Mouse (Mus musculus): ENCODE data around the gene Slc52a3. TPM values are rescaled to one million over a fixed set of nuclear protein-coding genes. Genes with fewer than 3 reads are reported as not detected.
A peak's percentile ranks its signal among the peaks of the same experiment; 100 is the strongest.

Slc52a3 gene
- polyA plus RNA-seq, 1 experiment from 2014 or later, result 1.4 TPM

- Histone ChIP-seq H3K4me1 (peaks cover 47% of the 10 kb centered on the region), H3K4me3 (no peak overlapping the region), H3K9ac (no peak overlapping the region), H3K27me3 (no peaks in the 10 kb centered on the region), H3K9me3 (no peaks in the 10 kb centered on the region), H3K4me2 (no peak overlapping the region), H3K36me3 (peaks cover 10% of the 10 kb centered on the region; the same call in 1 of the 2 replicates), H3K27ac (peak overlapping the region; percentile 29)
- no peak for ATAC-seq (ENCODE audit: insufficient number of reproducible peaks, insufficient read depth, low FRiP score, low TSS enrichment, low read depth)
- WGBS, result 7% methylated on average over 9 of the region's 9 CpGs
Measured at GRCm38 (mm10) chr2:151964052-151964451, 32.3 kb upstream of the Slc52a3 start.

GRCm38 (mm10) chr2:151967176-151967750, 29.0 kb upstream of the Slc52a3 start:
- Histone ChIP-seq H3K9me3 (no peaks in the 10 kb centered on the region), H3K9ac (no peak overlapping the region), H3K36me3 (peaks cover 23% of the 10 kb centered on the region), H3K4me2 (no peak overlapping the region), H3K4me1 (peaks cover 58% of the 10 kb centered on the region), H3K4me3 (no peak overlapping the region), H3K27me3 (peaks cover 9% of the 10 kb centered on the region; the same call in 1 of the 2 replicates), H3K27ac (0 out of 2 replicates have a peak overlapping the region, but pooled peaks have one; percentile 5)
- 19% methylated on average over 9 of the region's 9 CpGs for WGBS
- ATAC-seq (ENCODE audit: insufficient number of reproducible peaks, insufficient read depth, low FRiP score, low TSS enrichment, low read depth), result no peak

- H3K4me3 ChIP-seq, result no peak overlapping the region
- H3K4me2 ChIP-seq, result no peak overlapping the region
- 69% methylated on average over 2 of the region's 2 CpGs for WGBS
- H3K4me1 ChIP-seq, result peaks cover 57% of the 10 kb centered on the region
- H3K27me3 ChIP-seq, result peaks cover 14% of the 10 kb centered on the region
- no peaks in the 10 kb centered on the region for H3K9me3 ChIP-seq
- peaks cover 23% of the 10 kb centered on the region for H3K36me3 ChIP-seq
- no peak overlapping the region for H3K9ac ChIP-seq
- H3K27ac ChIP-seq, result 0 out of 2 replicates have a peak overlapping the region, but pooled peaks have one; percentile 5
- no peak for ATAC-seq (ENCODE audit: insufficient number of reproducible peaks, insufficient read depth, low FRiP score, low TSS enrichment, low read depth)
Measured at GRCm38 (mm10) chr2:151967792-151968191, 28.5 kb upstream of the Slc52a3 start.

DNA sequence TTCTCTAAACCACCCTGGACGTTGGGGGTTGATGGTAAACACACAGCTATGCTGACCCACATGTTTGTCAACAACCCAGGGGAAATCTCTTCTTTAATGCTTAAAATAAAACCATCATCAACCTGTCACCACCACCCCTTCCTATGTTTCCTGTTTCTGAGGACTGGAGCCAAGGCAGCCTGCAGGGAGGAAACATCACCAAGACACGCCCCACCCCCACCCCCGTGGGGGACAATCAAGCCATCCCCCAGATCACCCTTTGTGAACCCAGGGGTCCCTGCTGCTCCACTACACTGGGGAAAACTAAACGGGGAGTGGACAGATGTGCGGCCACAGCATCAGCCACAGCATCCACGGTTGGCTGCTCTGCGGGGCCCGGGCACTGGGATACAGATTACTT, 27.9 kb upstream of the Slc52a3 start:
- H3K36me3 ChIP-seq, result peaks cover 23% of the 10 kb centered on the region
- 83% methylated on average over 8 of the region's 8 CpGs for WGBS
- no peak overlapping the region for H3K9ac ChIP-seq
- no peak overlapping the region for H3K4me3 ChIP-seq
- no peak for ATAC-seq (ENCODE audit: insufficient number of reproducible peaks, insufficient read depth, low FRiP score, low TSS enrichment, low read depth)
- H3K27ac ChIP-seq, result no peak overlapping the region
- no peak overlapping the region for H3K4me2 ChIP-seq
- peaks cover 57% of the 10 kb centered on the region for H3K4me1 ChIP-seq
- peaks cover 21% of the 10 kb centered on the region for H3K27me3 ChIP-seq
- H3K9me3 ChIP-seq, result no peaks in the 10 kb centered on the region

DNA sequence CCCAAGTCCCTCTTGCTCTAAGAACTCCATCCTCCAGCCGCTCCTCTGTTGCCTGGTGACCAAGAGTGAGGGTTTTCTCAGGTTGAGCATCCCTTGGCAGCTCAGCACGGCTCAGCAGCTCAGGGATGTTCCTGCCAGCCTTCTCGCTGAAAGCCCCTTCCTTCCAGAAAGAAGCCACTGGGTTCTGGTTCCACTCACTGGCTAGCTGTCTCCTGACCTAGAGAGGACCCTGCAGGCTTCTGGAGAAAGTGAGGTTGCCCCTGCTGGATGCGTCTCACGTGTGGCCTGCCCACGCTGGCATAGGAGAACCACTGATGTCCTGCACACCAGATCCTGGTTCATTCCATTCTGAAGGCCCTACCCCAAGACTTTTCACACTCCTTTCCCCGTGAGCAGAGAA, 27.3 kb upstream of the Slc52a3 start:
- no peak overlapping the region for H3K4me2 ChIP-seq
- H3K4me3 ChIP-seq, result no peak overlapping the region
- H3K9me3 ChIP-seq, result no peaks in the 10 kb centered on the region
- 95% methylated on average over 7 of the region's 7 CpGs for WGBS
- peaks cover 26% of the 10 kb centered on the region for H3K27me3 ChIP-seq
- no peak overlapping the region for H3K27ac ChIP-seq
- ATAC-seq (ENCODE audit: insufficient number of reproducible peaks, insufficient read depth, low FRiP score, low TSS enrichment, low read depth), result no peak
- no peak overlapping the region for H3K9ac ChIP-seq
- H3K36me3 ChIP-seq, result peaks cover 23% of the 10 kb centered on the region
- peaks cover 57% of the 10 kb centered on the region for H3K4me1 ChIP-seq

DNA sequence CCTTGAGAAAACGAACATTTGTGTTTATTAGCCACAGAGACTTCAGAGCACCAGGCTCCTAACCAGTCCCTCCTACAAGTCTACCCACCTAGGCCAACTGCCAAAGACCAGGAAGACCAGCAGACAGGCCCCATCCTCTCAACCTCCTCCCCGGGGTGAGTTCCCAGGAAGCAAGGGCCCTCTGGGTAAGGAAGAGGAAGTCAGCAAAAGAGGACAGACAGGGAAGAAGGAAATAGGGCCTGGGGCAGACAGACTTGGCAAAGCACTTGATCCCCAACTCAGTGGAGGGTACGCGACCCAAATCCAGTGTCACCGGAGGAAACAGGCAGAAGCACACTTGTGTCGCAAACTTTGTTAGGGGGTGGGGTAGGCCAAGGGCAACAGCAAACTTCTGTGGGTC, 26.9 kb upstream of the Slc52a3 start:
- no peak overlapping the region for H3K27ac ChIP-seq
- peaks cover 23% of the 10 kb centered on the region for H3K36me3 ChIP-seq
- no peaks in the 10 kb centered on the region for H3K9me3 ChIP-seq
- peaks cover 57% of the 10 kb centered on the region for H3K4me1 ChIP-seq
- ATAC-seq (ENCODE audit: insufficient number of reproducible peaks, insufficient read depth, low FRiP score, low TSS enrichment, low read depth), result no peak
- H3K27me3 ChIP-seq, result peaks cover 30% of the 10 kb centered on the region
- no peak overlapping the region for H3K4me2 ChIP-seq
- H3K9ac ChIP-seq, result no peak overlapping the region
- 92% methylated on average over 6 of the region's 6 CpGs for WGBS
- H3K4me3 ChIP-seq, result no peak overlapping the region

DNA sequence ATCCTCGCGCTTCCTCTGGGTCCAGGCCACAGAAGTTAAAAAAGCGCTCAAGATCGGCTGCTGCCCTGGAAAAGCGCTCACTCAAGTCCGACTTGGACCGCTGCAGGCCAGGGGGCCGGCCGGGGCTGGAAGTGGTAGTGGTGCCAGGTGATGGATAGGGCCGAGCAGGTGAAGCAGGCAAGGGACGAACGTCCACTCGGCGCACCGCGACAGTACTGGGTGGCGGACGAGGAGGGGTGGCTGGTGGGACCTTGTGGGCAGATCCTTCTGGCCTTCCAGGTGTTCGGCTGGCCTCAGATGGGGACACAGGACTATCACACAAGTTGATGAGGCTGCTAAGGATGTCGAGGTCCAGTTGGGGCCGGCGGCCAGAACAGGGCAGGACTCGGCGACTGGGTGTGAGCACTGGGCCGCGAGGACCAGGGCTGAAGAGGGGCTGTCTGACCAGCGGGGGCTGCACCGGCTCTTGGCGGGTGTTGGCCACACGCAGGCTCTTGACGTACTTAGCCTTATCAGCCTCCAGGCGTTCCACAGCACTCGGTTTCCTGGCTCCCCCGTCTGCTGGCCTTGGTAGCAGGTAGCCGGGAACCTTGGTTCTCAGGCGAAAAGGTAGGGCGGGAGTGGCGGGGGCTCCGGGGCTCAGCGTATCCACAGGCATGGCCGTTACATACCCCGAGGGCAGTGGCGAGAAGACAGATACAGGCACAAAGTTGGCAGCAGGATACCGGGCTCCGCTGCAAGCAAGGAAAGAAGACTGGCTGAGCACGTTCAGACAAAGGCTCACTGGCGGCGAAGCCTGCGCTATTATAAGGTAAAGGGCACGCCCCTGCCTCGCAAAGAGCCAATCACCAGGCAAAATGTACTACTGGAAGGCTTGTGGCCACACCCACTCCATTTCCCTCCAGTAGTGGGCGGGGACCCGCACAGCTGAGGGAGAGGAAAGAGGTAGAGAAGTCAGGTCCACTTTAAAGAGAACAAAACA, 25.8 kb upstream of the Slc52a3 start:
- peak overlapping the region; percentile 79 for H3K27ac ChIP-seq

GRCm38 (mm10) chr2:151971748-151972147, 24.6 kb upstream of the Slc52a3 start:
- no peak overlapping the region for H3K9ac ChIP-seq
- no peak overlapping the region for H3K4me3 ChIP-seq
- no peak overlapping the region for H3K27ac ChIP-seq
- peaks cover 23% of the 10 kb centered on the region for H3K36me3 ChIP-seq
- H3K27me3 ChIP-seq, result peaks cover 39% of the 10 kb centered on the region
- ATAC-seq (ENCODE audit: insufficient number of reproducible peaks, insufficient read depth, low FRiP score, low TSS enrichment, low read depth), result no peak
- 89% methylated on average over 5 of the region's 5 CpGs for WGBS
- H3K4me1 ChIP-seq, result peaks cover 57% of the 10 kb centered on the region
- no peaks in the 10 kb centered on the region for H3K9me3 ChIP-seq
- H3K4me2 ChIP-seq, result no peak overlapping the region

More for the DNA sequence above, 25.8 kb upstream of the Slc52a3 start:
- H3K4me3 ChIP-seq, result peak overlapping the region; percentile 41
- peaks cover 23% of the 10 kb centered on the region for H3K36me3 ChIP-seq
- peaks cover 57% of the 10 kb centered on the region for H3K4me1 ChIP-seq
- H3K4me2 ChIP-seq, result peak overlapping the region; percentile 71
- peak overlapping the region; percentile 70 for H3K9ac ChIP-seq
- 46% methylated on average over 53 of the region's 53 CpGs for WGBS
- H3K27me3 ChIP-seq, result peaks cover 39% of the 10 kb centered on the region
- no peaks in the 10 kb centered on the region for H3K9me3 ChIP-seq
- peak; percentile 86 for ATAC-seq (ENCODE audit: insufficient number of reproducible peaks, insufficient read depth, low FRiP score, low TSS enrichment, low read depth)

DNA sequence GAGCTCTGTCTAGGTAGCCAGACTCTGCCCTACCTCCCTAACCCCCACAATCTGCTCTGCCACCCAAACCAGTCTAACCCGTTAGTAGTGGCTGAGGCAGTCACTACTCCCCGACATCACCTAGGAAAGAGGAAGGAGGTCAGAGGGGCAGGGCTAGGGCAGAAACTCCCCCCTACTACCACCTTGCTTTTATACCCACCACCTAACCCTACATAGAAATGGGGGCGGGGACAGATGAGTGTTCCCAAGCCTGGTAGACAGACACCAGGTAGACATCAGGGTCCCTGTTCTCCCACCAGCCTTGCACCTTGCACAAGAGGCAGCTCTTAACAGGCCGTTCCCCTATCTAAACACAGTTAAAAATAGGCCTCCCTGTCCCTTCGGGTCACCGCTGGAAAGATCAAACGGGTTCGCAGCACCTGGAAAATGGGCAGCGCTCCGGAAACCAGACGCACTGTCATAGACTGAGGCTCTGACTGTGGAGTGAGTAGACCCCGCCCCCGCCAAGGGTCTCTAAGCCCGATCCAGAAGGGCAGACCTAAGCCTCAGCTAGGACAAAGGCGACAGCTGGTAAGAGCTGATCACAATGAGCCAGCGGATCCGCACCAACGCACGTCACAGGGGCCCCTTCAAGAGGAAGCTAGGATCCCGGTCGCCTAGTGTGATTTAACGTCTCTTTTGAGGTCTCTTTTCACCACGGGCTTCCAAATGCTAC, 23.3 kb upstream of the Slc52a3 start:
- peak overlapping the region; percentile 32 for H3K4me3 ChIP-seq
- peaks cover 21% of the 10 kb centered on the region for H3K36me3 ChIP-seq
- H3K4me2 ChIP-seq, result peak overlapping the region; percentile 55
- H3K9ac ChIP-seq, result peak overlapping the region; percentile 44
- H3K27ac ChIP-seq, result peak overlapping the region; percentile 55; the same call in 1 of the 2 replicates
- no peaks in the 10 kb centered on the region for H3K9me3 ChIP-seq
- H3K27me3 ChIP-seq, result peaks cover 39% of the 10 kb centered on the region
- WGBS, result 23% methylated on average over 23 of the region's 23 CpGs
- H3K4me1 ChIP-seq, result peaks cover 53% of the 10 kb centered on the region
- ATAC-seq (ENCODE audit: insufficient number of reproducible peaks, insufficient read depth, low FRiP score, low TSS enrichment, low read depth), result 0 out of 2 replicates have a peak, but pooled peaks have one; percentile 26

DNA sequence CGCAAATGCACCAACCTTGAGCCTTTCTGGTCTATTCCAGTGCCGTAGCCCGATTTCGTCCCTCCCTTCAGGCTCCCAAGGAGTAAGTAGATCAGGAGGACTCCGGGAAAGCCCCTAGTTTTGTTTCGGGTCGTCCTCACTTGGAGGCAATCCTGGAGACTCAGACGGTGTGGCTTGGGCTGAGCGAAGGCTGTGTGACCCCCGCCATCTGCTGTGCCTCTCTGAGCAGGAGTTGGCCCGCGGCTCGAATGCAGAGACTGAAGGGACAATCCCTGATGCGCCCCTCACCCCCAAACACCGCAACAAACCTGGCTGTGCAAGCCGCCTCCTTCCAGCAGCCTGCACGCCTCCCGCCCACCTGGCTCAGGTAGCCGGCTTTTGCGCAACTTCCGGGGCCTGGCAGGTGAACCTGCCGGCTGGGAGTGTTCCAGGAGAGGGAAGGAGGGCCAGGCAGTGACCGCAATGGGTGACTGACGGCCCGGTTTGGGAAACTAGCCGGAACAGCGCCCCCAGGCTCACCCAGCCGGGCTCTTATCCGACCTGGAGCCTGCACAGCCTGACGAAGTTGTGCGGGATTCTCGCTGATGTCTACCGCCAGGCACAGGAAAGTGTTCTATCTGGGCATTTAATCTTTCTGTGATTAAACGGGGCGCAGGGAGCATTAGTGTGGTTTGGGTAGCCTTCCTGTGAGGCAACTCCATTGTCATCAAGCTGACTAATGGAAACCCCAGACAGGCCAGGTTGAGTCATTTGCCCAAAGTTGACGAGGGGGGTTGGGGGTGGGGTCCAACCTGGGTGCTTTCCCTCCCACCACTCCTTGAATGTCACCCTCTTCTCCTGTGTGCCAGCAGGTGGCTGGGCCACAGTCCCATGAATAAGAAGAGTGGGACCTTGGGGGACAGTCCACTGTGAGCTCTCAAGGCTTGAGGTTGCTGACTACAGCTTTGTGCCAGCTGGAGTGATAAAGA, 22.4 kb upstream of the Slc52a3 start:
- 11% methylated on average over 36 of the region's 36 CpGs for WGBS
- H3K9ac ChIP-seq, result peak overlapping the region; percentile 44; the same call in 1 of the 2 replicates
- no peak for ATAC-seq (ENCODE audit: insufficient number of reproducible peaks, insufficient read depth, low FRiP score, low TSS enrichment, low read depth)

More for the DNA sequence above, 22.4 kb upstream of the Slc52a3 start:
- peaks cover 56% of the 10 kb centered on the region for H3K4me1 ChIP-seq
- peak overlapping the region; percentile 32 for H3K4me3 ChIP-seq
- H3K9me3 ChIP-seq, result no peaks in the 10 kb centered on the region
- peaks cover 39% of the 10 kb centered on the region for H3K27me3 ChIP-seq
- peaks cover 15% of the 10 kb centered on the region for H3K36me3 ChIP-seq
- peak overlapping the region; percentile 55; the same call in 1 of the 2 replicates for H3K27ac ChIP-seq
- H3K4me2 ChIP-seq, result peak overlapping the region; percentile 55
